Mouse (Mus musculus) right cerebral cortex, adult 2 months (tissue): Measurements from ENCODE around the gene Usf3.

Experiments used
- DNase-seq, 2 experiments: peaks; one replicate each; pipeline ENCODE4 v3.0.0; 2021 to 2022; ENCODE audit warnings: low spot score in 2 of 2

Gene Usf3

DNA sequence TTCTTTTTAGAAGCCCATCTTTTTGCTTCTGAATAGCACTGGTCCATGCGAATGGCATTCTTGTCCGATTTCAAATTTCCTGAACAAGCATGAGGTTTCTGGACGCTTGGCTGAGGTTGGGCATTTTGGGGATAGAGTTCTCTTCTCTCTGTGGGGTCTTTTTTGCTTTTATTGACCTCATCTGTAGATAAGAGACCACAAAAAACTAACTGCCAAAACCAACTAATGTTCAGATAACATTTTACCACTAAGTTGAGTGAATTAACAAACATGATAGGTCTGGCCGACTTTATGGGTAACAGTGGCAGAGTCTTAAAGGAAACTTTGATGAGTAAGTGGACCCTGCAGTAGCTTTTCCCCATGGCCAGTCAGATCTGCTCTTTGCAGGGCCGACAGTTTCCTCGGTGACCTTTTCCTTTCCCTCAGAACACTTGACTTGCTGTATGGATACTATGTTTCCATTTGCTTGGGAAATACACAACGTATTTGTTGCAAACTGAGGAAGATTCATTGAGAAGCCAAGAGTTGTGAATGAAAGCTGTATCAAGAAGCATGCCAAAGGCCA is 1.0 kb downstream of the Usf3 start:
- no peak for DNase-seq

DNA sequence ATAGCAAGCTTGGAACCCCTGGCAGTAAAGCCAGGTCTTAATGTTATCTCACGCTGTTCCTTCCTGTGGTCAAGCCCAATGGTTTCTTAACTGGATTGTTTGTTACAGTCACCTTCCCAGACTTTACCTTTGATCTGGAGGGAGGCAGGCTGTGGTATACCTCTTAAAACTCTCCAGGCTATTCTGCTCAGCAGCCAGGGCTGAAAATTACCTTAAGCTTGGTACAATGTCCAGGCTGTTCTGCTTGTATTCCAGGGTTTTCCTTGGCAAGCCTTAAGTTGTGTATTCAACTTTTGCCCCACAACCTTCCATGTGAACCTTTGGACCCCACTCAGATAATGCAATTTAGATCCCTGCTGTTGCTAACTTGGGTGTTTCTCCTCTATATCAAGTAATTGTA is 2.0 kb downstream of the Usf3 start:
- no peak for DNase-seq

DNA sequence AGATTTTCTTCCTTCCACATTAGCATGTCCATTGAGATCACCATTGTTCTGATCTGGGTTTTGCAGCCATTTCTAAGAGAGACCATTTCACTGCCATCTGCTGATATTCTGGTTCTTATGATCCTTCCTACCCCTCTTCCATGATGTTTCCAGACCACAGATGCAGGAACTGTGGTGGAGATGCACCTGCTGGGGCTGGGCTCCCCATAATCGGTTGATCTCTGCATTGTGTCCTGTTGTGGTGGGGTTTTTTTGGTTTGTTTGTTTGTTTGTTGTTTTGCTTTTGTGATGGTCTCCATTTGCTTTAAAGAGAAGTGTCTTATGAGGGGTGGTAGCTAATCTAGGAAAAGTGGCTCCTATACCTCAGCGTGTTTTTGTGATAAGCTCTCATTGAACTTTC is 3.5 kb downstream of the Usf3 start:
- DNase-seq = no peak

DNA sequence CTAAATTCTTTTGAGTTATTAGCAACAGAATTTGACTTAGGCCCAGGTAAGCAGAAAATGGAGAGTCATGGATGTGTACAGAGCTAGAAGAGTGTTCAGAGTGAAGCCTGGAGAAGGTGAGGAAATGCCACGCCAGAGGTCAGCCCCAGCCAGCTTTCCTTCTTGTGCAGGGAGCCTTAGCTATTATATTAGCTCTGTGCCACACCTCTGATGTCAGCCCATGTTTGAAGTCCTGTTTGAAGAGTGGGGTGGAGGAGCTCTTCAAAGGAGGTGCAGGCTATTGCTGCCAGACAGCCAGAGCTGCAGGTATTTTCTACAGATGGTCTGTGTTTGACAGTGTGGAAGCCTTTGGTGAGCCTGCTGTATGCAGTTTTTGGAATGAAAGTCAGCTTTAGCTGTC is 5.5 kb downstream of the Usf3 start:
- no peak for DNase-seq

DNA sequence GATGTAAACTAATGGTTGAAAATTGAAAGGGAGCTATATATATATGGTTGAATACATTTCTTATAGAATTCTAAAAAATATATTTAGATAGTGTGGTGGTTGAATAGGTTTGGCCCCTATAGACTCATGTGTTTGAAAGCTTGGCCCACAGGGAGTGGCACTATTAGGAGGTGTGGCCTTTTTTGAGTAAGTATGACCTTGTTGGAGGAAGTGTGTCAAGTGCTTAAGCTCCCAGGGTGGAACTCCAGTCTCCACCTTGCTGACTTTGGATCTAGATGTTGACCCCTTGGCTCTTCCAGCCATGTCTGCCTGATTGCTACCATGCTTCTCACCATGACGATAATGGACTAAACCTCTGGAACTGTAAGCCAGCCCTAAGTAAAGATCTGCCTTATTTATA is 9.6 kb downstream of the Usf3 start:
- DNase-seq = no peak

DNA sequence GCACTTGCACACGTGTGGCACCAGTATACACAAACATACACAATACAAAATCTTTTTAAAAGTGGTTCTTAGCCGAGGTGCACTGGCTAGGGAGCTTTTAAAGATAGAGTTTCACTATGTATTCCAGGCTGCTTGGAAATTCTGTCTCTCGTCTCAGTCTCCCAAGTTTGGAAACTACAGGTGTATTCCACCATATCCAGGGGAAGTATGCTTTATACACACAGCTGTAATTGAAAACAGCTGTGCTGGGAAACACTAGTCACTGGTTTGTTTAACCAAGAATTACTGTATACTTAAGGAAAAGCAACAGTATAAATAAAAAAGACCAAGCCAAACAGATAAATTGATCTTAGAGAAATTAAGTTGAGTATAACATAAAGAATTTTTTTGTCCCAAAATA is 11.7 kb downstream of the Usf3 start:
- no peak for DNase-seq

DNA sequence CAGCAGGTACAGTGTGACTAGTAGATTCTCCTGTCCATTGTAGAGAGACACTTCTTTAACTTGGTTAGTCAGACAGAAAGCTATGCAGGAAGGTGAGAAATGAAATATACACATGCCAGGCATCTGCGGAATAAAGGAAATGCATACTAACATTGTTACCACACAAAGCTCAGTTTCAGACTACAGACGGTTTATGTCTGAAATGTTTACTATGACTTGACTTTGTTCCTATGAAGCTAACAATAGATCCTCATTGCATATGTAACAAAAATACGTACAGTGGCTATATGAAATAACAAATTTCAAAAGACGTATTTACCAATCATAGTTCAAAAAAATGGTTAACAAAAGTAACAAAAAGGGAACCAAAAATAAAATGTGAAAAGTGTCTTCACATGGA is 14.1 kb downstream of the Usf3 start:
- DNase-seq = no peak

DNA sequence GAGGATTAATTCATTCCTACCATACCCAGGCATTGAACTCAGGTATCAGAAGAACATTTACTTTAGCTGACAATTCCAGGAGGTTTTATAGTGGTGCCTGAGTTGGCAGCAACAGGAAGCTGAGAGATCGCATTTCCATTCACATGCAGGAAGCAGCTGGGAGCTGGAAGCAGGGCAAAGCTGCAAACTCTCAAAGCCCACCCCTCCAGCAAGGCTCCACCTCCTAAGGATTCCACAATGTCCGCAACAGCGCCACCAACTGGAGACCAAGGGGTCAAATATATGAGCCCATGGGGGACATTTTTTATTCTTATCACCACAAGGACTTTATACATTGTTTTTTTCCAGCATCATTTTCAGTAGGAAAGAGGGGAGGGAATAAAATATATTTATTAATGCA is 15.7 kb downstream of the Usf3 start:
- no peak for DNase-seq

DNA sequence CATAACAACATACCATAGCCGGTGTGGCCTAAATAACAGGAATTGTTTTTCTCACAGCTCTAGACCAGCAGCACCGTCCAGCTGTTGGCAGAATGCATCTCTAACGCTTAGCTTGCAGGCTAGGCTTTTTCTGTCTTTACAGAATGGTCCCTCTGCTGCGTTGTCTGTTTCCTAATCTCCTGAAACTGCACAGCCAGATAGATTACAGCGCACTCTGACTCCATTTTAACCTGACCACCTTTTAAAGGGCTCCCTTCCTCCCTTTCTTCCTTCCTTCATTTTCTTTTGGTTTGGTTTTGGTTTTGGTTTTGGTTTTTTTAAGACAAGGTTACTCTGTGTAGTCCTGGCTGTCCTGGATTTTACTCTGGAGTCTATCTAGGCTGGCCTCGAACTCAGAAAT is 17.0 kb downstream of the Usf3 start:
- DNase-seq = no peak

DNA sequence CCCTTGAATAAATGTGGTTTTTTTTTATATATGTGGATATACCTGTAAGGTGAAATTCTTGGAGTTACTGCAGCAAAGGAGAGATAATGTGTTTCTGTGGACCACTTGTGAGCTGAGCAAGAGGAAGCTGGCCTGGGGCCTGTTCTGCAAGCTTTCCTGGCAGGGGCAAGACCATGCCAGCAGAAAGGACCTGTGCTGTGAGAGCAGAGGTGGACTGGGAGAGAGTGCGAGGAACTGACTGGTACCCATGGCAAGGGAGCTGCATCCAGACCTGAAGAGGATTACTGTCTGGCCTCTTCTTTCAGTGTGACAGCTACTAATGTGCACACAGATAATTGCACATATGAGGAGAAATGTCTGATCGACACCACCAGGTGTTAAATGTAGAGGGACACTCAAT is 17.9 kb downstream of the Usf3 start:
- DNase-seq = no peak

DNA sequence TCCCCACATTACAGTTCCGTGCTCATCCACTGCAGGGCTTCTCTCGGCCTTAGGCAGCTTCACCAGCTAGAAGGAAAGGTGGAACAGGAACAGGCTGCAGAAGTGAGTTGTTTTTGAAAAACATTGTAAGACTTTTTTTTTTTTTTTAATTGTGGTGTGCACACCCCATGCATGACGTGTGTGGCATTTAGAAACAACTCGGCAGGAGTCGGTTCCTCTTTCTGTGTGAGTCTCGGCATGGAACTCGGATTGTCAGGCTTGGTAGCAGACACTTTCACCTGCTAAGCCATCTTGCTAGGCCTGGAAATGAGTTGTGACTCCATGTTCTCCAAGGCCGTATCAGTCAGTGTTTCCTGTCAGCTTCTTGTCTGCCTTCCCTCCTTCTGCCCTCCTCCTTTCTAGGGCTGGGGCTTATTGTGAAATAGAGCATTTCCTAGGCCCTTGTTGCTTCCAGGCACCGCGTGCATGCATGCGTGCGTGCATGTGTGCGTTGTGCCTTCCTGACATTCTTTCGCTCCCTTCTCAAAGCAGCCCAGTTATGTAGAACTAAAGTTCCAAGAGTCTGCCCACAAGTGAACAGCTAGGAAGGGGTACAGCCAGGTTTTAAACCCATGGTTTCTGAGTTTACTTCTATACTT is 26.1 kb downstream of the Usf3 start:
- DNase-seq = no peak

DNA sequence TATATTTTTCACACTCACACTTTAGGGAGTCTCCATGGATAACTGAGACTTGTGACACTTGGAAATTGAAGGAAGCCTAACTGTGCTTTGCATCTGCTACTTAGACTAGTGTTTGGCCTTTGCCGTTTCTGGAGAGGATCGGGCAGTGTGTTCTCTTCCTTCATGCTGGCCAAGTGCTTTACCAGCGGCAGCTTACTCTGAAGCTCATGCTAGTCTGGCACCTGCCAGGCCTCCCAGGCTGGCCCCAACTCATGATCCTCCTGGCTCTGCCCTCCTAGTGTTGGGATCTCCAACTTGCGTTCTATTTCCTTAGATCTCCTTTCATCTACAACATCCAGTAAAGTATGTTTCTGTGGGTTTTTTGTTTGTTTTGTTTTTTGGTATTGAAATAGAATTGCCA is 27.1 kb downstream of the Usf3 start:
- no peak for DNase-seq

DNA sequence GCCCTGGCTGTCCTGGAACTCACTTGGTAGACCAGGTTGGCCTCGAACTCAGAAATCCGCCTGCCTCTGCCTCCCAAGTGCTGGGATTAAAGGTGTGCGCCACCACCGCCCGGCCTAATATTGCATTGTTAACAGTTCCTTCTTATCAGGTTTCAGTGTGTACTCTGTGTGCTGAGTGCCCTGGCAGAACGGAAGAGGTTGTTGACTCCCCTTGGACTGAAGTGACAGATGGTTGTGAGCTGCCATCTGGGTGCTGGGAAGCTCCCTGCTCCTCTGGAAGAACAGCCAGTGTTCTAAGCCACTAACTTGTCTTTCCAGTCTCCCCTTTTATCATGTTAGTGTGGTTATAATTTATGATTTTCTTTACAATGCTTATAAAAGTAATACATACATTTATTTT is 31.3 kb downstream of the Usf3 start:
- no peak for DNase-seq

DNA sequence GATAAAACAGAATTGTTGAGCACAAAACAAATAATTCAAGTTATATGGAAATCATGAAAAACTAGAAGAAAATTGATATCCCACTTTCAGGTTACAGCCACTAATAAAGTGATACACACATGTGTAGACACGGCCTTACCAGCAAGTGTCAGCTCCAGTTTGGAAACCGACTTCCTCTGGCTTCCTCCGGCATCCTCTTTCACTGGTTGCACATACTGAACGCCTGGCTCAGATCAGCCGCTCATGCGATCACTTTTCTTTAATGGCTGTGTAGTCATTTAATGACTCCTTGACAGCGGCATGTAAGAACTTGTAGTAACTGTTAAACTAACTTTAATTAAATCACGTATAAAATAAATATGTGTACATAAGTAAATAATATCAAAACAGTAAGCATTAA is 32.9 kb downstream of the Usf3 start:
- no peak for DNase-seq

DNA sequence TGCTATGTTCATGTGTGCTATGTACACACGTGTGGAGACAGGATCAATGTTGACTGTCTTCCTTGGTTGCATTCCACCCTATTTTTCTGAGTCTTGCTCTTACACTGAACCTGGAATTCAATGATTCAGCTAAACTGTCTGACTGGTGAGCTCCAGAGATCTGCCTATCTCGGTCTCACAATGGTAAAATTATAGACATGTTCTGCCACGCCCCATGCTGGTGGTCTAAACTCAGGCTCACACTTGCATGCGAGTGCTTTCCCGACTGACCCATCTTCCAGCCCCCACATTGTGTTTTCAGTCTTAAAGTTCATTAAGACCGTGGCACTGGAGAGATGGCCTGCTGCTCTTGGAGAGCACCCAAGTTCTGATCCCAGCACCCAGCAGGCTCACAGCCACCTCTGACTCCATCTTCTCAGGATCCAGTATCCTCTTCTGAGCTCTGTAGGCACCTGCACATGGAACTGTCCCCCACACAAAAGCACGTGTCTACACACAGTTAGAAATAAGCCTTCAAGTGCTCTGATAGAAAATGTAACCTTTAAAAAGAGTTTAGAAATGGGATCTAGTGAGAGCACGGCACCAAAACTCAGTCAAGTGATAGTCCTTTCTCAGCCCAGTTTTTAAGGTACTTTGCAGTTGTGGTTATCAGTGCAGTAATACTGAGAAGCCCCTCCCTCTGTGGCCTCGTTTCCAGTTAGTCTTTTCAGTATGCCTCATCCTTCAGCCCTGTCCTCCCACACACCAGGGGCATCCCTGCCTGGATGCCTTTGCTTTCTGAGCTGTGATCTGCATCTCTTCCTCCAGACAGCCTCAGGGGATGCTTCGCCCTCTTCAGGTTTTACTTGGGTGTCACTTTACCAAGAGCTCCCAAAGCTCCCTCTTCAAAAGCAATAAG is 37.4 kb downstream of the Usf3 start:
- no peak for DNase-seq

DNA sequence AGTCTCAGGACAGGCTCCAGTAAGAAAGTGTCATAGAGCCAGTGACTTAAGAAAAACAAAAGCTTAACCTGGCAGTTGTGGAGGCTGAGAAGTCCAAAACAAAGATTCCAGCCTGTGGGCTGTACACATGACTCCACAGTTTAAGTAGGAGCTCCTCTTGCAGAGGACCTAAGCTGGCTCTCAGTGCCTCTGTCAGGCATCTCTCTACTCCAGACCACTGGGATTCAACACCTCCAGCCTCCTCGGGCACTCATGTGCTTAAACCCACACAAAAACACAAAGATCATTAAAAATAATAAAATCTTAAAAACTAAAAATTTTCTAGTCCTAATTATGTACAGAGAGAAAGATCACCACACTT is 38.0 kb downstream of the Usf3 start:
- no peak for DNase-seq

DNA sequence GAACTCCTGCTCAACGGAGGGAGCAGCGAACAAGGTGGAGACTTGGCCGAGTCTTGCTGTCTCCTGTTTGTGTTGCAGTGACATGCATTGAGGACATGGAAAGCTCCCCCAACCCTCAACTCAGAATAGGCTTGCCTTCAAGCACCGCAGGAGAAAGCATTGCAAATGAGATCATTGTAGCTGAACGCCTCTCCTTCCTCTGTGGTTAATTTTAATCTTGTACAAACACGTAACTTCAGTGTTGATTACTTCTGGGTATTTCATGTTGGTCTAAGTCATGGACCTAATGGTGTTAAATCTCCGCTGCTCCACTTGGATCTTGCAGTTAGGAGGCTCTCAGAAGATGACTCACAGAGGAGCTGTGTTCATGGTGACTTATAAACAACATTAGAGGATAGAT is 39.7 kb downstream of the Usf3 start:
- no peak for DNase-seq

DNA sequence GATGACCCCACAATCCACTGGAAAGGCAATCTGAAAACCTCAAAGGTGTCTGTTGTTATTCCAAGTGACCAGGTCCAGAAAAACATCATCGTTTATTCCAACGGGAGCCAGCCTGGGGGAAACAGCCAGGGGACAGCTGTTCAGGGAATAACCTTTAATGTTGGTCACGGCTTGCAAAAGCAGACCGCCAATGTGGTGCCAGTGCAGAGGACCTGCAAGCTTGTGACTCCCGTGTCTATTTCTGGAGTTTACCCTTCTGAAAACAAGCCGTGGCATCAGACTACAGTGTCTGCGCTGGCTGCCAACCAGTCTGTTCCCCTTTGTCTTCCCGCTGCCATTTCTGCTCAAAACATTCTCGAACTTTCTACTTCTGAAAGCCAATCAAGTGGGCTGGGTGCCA is 42.5 kb downstream of the Usf3 start:
- DNase-seq = no peak

DNA sequence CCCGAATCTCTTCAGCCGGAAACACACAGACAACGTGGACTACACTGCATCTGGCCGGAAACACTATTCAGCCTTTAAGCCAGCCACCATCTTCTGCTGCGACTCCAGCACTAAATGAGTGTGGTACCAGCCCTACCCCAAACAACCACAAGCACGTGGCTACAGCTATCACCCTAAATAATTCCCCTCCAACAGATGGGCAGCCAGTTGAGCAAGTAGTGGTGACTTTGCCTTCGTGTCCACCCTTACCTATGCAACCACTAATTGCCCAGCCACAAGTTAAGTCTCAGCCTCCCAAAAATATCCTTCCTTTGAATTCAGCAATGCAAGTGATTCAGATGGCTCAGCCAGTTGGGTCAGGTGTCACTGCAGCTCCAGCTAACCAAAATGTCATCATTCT is 43.4 kb downstream of the Usf3 start:
- DNase-seq = no peak

DNA sequence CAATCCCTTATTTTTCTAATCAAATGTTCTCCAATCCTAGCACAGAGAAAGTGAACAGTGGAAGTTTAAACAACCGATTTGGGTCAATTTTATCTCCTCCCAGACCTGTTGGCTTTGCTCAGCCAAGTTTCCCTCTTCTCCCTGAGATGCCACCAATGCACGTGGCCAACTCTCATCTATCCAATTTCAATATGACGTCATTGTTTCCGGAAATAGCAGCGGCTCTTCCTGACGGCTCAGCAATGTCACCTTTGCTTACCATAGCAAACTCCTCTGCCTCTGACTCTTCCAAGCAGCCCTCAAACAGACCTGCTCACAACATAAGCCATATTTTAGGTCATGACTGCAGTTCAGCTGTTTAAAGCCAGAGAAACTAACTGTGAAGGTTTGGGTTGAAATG is 48.4 kb downstream of the Usf3 start:
- no peak for DNase-seq

DNA sequence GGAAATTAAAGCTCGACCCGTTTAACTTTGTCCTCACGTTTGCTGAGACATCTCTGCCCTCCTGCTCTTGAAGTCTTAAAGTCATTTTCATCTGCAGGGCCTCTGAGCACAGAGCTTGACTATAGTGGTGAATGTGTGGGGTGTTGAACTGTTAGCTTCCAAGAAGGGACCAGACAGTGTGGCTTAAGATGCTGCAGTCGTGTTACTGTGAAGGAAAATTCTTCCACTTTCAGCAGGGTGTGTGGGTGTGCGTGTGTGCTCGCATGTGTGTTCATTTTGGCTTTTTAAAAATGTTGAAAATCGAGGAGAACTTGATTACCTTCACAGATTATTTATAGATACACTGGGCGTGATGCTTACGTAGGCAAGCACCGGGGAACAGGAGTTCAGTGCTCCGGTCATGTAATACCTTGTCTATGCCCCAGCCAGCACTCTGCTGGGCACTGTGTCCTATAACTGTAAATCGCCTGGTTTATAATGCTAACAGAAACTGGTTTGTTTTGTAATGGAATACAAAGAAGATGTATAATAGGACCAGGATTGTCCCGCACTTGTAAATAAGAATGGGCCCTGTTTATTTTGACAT is 53.8 kb downstream of the Usf3 start:
- no peak for DNase-seq

DNA sequence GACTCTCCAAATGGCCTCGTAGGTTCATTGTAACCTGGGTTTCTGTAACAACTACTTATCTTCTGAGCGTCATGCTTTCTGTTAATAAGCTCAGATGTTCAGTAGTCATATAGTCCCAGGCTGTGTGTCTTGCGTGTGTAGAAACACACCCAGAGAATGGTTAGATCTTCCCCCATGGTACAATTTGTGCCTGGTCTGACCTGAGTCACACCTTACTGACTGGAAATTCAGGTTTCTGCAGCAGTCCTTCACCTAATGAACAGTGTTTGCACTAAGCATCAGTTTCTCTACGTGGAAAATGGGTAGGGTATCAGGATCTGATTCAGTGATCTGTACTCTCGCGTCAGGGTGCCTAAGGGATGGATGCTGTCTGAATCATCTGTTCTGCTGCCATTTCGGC is 60.0 kb downstream of the Usf3 start:
- DNase-seq = no peak

DNA sequence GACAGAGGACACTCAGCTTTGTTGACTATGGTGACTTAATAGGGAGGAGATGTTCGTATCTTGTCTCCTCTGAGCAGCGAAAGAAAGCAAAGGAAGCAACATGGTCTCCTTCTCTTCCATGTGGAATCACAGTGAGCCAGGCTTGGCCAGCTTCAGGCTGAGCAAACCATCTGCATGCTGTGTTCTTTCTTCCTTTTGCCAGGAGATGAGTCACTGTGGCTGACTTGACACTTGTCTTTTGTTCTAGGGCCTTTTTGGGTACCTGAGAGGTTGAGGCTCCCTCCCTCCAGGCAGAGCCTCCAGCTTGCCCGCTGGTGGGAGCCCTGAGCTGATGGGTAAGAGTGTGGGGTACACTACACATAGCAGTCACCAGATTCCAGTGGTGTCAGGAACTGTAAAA is 64.8 kb downstream of the Usf3 start:
- DNase-seq = no peak
